Mouse (Mus musculus) hindbrain, postnatal 0 days (tissue): ENCODE results near the gene Fuk. TPM values are rescaled to one million over a fixed set of nuclear protein-coding genes. Genes with fewer than 3 reads are reported as not detected.
A peak's percentile ranks its signal among the peaks of the same experiment; 100 is the strongest.

Experiments used
- ATAC-seq: fragments of 200-750 bp; cut with Nextera tagmentation; 2 replicates; pipeline ENCODE4 v1.8.0; 2017; ENCODE audit warnings: mild to moderate bottlenecking, moderate TSS enrichment, moderate library complexity
- DNase-seq: peaks from one replicate; pipeline ENCODE4 v3.0.0-alpha.2; 2015; ENCODE audit warnings: low spot score
- H3K27ac ChIP-seq: fragments of 300-500 bp; sonication (generic); 2 replicates; pipeline ENCODE4 v1.5.1; 2014; ENCODE audit warnings: mild to moderate bottlenecking
- H3K27me3 ChIP-seq: fragments of 300-500 bp; sonication (generic); 2 replicates; pipeline ENCODE4 v1.6.1; 2014; ENCODE audit warnings: low read length, mixed read lengths; ENCODE audit not compliant: insufficient read depth
- H3K36me3 ChIP-seq: fragments of 300-500 bp; sonication (generic); 2 replicates; pipeline ENCODE4 v1.6.1; 2014; ENCODE audit warnings: low read length, mixed read lengths; ENCODE audit not compliant: insufficient read depth
- H3K4me1 ChIP-seq: fragments of 300-500 bp; sonication (generic); 2 replicates; pipeline ENCODE4 v1.6.1; 2014; ENCODE audit warnings: antibody characterized with exemption, low read length, mixed read lengths; ENCODE audit not compliant: insufficient read depth
- H3K4me2 ChIP-seq: fragments of 300-500 bp; sonication (generic); 2 replicates; pipeline ENCODE4 v1.6.1; 2014; ENCODE audit warnings: low read depth, mild to moderate bottlenecking, low read length, moderate library complexity, mixed read lengths
- H3K4me3 ChIP-seq: fragments of 300-500 bp; sonication (generic); 2 replicates; pipeline ENCODE4 v1.5.1; 2014; ENCODE audit warnings: low read length
- H3K9ac ChIP-seq: fragments of 300-500 bp; sonication (generic); replicated peaks from 2 replicates; pipeline ENCODE4 v1.6.1; 2014; ENCODE audit warnings: mild to moderate bottlenecking, low read length, moderate library complexity, mixed read lengths
- H3K9me3 ChIP-seq: fragments of 300-500 bp; sonication (generic); 2 replicates; pipeline ENCODE4 v1.6.1; 2016; ENCODE audit warnings: low read length, mixed read lengths
- CTCF ChIP-seq: IDR thresholded peaks from 2 replicates; pipeline ENCODE4 v1.5.1; 2016; ENCODE audit warnings: antibody characterized with exemption, control low read depth, low read depth
- WGBS: fragments of 180-500 bp; shearing (Covaris S2); extraction: QIAGEN DNeasy Blood & Tissue Kit; methylation state at CpG from one replicate; pipeline ENCODE4 v1.1.7; 2014; 5-methylcytosine and 5-hydroxymethylcytosine counted together
- polyA plus RNA-seq: library from polyadenylated mRNA; unstranded; fragments of >200 nt; fragmentation: Nextera tagmentation; extraction: Ambion mirVana; gene quantifications from 2 replicates; pipeline ENCODE4 v1.2.1, GENCODE M21; 2015
- total RNA-seq: library from RNA; depleted of rRNA; stranded (reverse); fragments of >200 nt; gene quantifications from 2 replicates; pipeline ENCODE4 v1.2.3, GENCODE M21; 2014; rRNA removed

Gene Fuk
- total RNA-seq (11.0 and 17.9 TPM in 2 replicates), polyA plus RNA-seq (5.3 and 5.8 TPM in 2 replicates)

DNA sequence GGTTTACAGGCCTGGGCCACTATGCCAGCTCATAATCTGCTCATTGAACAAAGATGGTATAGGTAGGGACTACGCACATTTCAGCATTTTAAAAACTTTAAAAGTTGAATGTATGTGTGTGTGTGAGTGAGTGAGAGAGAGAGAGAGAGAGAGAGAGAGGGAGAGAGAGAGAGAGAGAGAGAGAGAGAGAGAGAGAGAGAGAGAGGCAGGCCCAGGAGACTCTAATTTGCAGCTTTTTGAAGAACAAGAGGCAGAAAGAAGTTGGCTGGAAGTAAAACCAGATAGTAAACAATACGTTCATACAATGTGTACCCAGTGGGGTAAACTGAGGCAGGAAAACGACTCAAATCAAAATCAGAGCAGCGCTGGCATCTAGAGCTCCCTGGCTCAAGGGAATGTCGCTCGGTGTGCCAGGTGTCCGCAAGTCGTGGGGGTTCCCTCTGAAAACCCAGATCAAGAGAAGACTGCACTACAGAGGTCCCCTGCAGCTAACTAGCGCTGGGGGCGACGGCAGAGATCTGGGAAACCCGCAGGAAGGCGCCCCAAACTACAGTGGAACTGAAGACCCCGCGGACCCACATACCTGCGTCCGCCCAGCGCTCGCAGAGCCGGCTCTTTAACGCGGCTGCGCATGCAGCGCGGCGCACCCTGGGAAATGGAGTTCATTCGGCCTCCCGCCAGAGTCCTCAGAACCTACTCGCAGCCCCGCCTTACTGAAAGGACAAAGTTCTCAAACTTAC is at the start of gene Fuk:
Gene Fuk (minus strand): TSS at position 650 of the 740 bp plus-strand sequence.
- ATAC-seq = peak; percentile 93
- 3% methylated on average over 30 of the region's 30 CpGs for WGBS

DNA sequence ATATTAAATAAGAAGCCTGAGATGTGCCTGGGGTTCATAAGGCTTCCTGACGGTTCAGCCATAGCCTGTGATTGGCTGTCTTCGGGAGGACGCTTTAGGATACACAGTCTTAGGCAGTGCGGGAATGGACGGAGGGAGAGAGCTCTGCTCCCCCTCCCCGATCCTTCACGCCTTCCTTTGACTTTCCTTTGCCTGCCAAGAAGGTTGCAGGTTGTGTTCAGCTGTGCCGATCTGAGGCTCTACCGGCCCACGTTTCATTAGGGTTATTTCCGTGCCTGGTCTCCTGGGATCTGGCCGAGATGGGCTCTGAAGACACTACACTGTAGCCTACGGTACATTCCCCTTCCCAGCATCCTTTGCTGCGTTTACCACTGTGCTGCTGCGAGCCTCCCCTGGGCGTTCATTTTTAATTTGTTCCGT is 47.8 kb upstream of the Fuk start:
- Histone ChIP-seq H3K4me3 (no peak overlapping the region), H3K4me1 (0 out of 2 replicates have a peak, but pooled peaks cover 5% of the 10 kb centered on the region), H3K9ac (no peak overlapping the region), H3K4me2 (0 out of 2 replicates have a peak overlapping the region, but pooled peaks have one; percentile 23), H3K9me3 (no peaks in the 10 kb centered on the region), H3K27me3 (no peaks in the 10 kb centered on the region), H3K36me3 (no peaks in the 10 kb centered on the region), H3K27ac (peak overlapping the region; percentile 56; the same call in 1 of the 2 replicates)
- peak; percentile 75 for ATAC-seq
- TF ChIP-seq CTCF = no peak
- WGBS = 69% methylated on average over 17 of the region's 17 CpGs
- DNase-seq = peak; percentile 66

More for the DNA sequence above, at the start of gene Fuk:
- Histone ChIP-seq H3K4me3 (peak within 1 kb of the TSS; percentile 65), H3K4me1 (no peaks in the 10 kb centered on the region), H3K9ac (peak within 1 kb of the TSS; percentile 62), H3K27me3 (no peaks in the 10 kb centered on the region), H3K4me2 (peak within 1 kb of the TSS; percentile 73), H3K36me3 (peaks cover 6% of the 10 kb centered on the region; the same call in 1 of the 2 replicates), H3K27ac (no peak within 1 kb of the TSS), H3K9me3 (no peaks in the 10 kb centered on the region)
- no peak for TF ChIP-seq CTCF
- DNase-seq = peak; percentile 91

DNA sequence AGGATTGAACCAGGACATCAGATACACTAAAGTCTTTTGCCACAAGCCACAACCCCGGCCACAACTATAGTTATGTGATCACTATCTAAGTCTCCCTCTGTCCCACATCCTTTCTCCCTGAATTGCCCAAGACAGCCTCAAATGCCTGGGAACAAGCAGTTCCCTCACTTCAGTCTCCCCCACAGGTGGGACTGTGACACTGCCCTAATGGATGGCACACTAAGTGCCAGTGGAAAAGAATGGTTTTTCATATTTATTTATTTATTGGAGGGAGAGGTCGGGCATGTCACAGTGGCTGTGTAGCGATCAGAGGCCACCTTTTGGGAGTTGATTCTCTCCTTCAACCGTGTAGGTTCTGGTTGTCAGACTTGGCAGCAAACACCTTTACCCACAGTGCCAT is 43.4 kb upstream of the Fuk start:
- Histone ChIP-seq H3K9me3 (no peaks in the 10 kb centered on the region), H3K36me3 (no peaks in the 10 kb centered on the region), H3K4me3 (no peak overlapping the region), H3K9ac (no peak overlapping the region), H3K27ac (no peak overlapping the region), H3K4me2 (no peak overlapping the region), H3K4me1 (peaks cover 17% of the 10 kb centered on the region), H3K27me3 (no peaks in the 10 kb centered on the region)
- DNase-seq = no peak
- TF ChIP-seq CTCF = no peak
- no peak for ATAC-seq
- WGBS = 66% methylated on average over 4 of the region's 4 CpGs

DNA sequence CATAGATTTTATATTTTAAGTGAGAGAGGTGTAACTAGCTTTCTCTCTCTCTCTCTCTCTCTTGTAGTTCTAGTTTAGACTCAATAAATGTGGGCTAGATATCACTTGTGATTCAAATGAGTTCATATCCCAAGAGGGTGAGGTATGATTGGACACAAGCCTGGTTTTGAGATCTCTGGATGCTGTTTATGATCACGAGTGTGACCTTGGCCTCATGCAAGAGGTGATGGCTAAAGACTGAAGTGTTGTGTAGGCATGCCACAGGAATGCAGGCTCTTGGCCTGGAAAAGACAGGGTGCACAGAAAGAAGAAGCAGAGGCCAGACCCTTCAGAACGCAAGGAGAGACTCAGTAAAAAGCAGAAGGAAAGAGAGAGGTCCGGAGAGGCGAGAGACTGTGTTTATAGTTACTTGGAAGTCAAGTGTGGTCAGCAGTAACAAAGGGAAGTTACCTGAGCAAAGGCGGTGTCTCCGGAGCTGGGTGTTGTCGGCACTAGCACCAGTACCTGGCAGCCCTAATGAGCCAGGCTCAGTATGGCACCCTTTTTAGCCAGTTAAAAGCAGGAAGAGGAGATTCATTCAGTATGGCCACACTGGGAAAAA is 42.1 kb upstream of the Fuk start:
- Histone ChIP-seq H3K9me3 (no peaks in the 10 kb centered on the region), H3K4me3 (no peak overlapping the region), H3K27me3 (no peaks in the 10 kb centered on the region), H3K27ac (no peak overlapping the region), H3K9ac (no peak overlapping the region), H3K4me2 (no peak overlapping the region), H3K36me3 (no peaks in the 10 kb centered on the region), H3K4me1 (peaks cover 17% of the 10 kb centered on the region)
- DNase-seq (no peak), ATAC-seq (no peak)
- no peak for TF ChIP-seq CTCF
- 84% methylated on average over 7 of the region's 7 CpGs for WGBS

DNA sequence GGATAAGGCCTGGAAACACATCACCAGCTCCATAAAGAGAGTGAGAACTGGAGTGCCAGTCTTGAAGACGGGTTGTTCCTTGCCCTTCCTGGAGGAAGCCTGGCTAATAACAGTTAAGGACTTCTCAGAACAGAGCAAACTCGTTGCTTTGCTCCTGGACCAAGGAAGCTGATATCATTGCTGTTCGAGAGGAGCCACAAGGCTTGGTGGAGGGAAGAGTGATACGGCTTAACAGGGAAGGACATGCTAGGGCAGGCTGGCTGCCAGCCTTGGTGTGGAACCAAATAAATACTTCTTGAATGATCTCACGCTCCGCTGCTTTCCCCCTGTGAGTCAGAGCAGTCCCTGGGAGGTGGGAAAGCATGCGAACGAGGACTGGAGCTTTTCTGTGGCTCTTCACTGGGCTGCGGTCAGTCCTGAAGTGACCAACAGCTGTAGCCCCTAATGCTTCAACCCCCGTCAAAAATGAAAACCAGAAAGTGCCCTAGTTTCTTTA is 39.2 kb upstream of the Fuk start:
- no peaks in the 10 kb centered on the region for H3K36me3 ChIP-seq
- peak; percentile 44; the same call in 1 of the 2 replicates for ATAC-seq
- DNase-seq = peak; percentile 76
- H3K4me2 ChIP-seq = no peak overlapping the region
- H3K4me3 ChIP-seq = no peak overlapping the region
- H3K27ac ChIP-seq = peak overlapping the region; percentile 34
- peaks cover 18% of the 10 kb centered on the region for H3K4me1 ChIP-seq
- H3K9me3 ChIP-seq = no peaks in the 10 kb centered on the region
- TF ChIP-seq CTCF = no peak
- no peak overlapping the region for H3K9ac ChIP-seq
- 33% methylated on average over 10 of the region's 10 CpGs for WGBS
- no peaks in the 10 kb centered on the region for H3K27me3 ChIP-seq

DNA sequence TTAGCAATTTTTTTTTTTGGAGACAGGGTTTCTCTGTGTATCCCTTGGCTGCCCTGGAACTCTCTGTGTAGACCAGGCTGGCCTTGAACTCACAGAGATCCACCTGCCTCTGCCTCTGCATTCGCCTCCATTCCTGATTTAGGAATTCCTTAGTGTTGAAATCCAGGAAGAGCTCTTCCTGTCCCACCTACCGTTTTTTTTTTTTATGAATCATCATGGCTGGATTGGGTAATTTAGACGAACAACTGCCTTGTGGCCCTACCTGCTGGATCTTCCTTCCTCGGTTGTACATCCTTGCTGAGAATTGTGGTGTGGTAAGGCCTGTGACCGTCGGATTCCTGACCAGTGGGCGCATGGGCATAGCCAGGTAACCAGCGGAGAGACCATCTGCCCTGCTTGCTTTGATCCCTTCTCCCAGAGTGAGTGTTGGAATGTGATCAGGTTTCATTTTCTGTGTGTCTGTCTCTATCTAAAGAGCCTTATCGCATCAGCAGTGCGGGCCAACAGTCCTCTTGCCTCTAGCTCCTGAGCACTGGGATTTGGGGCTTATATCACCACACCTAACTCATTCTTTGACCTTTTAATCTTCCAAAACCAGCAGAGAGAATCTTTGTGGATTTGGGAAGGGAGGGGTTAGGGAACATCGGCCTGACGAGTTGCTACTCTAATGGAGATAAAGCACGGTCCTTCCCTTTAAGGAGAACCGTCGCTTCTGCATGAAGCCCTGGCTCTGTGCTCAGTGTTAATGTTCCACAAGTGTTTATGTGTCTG is 38.6 kb upstream of the Fuk start:
- TF ChIP-seq CTCF = no peak

More for the DNA sequence above, 38.6 kb upstream of the Fuk start:
- Histone ChIP-seq H3K27ac (peak overlapping the region; percentile 34), H3K9me3 (no peaks in the 10 kb centered on the region), H3K9ac (no peak overlapping the region), H3K4me2 (no peak overlapping the region), H3K4me3 (no peak overlapping the region), H3K4me1 (peaks cover 18% of the 10 kb centered on the region), H3K27me3 (no peaks in the 10 kb centered on the region), H3K36me3 (no peaks in the 10 kb centered on the region)
- DNase-seq (no peak), ATAC-seq (no peak)
- 86% methylated on average over 15 of the region's 15 CpGs for WGBS
